Mouse (Mus musculus): ENCODE results near the gene Slc6a9. TPM values are rescaled to one million over a fixed set of nuclear protein-coding genes. Genes with fewer than 3 reads are reported as not detected.

Slc6a9 gene
- polyA plus RNA-seq, 1 experiment from 2014 or later: 11.0 TPM

DNA sequence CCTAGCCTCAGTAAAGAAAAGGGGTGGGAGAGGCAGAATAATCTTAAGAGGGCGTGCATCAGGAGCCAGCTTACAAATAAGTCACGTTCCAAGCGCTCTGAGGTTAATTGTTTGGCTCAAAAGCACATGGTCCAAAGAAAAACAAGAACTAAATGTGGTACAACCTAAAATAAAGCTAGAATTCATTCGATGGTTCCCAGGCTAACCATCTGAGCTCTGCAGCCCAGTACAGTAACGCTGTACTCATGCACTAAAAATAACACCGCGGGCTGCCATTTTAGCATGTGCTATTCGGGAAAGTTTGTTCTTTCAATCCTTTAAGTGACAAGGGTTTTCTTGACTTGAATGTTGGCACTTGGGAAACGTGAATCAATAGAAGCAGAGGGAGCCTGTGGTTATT is 26.3 kb downstream of the Slc6a9 start:
- no peak overlapping the region for H3K9ac ChIP-seq (ENCODE audit: low read depth, low read length)
- H3K4me2 ChIP-seq (replicated peaks; ENCODE audit: low read depth, low read length): no peak overlapping the region
- no peaks in the 10 kb centered on the region for H3K27me3 ChIP-seq (ENCODE audit: control insufficient read depth, insufficient read depth, low read length)
- 81% methylated on average over 9 of the region's 9 CpGs for WGBS
- ATAC-seq (ENCODE audit: low FRiP score, low TSS enrichment): no peak
- no peak overlapping the region for H3K27ac ChIP-seq (ENCODE audit: low read depth, low read length)
- no peaks in the 10 kb centered on the region for H3K9me3 ChIP-seq (ENCODE audit: control insufficient read depth, low read length)
- peaks cover 4% of the 10 kb centered on the region for H3K4me1 ChIP-seq (ENCODE audit: control insufficient read depth, insufficient read depth, low read length)
- no peak overlapping the region for H3K4me3 ChIP-seq (ENCODE audit: low read length)
- H3K36me3 ChIP-seq (ENCODE audit: control insufficient read depth, insufficient read depth, low read length): peaks cover 6% of the 10 kb centered on the region; the same call in 1 of the 2 replicates

DNA sequence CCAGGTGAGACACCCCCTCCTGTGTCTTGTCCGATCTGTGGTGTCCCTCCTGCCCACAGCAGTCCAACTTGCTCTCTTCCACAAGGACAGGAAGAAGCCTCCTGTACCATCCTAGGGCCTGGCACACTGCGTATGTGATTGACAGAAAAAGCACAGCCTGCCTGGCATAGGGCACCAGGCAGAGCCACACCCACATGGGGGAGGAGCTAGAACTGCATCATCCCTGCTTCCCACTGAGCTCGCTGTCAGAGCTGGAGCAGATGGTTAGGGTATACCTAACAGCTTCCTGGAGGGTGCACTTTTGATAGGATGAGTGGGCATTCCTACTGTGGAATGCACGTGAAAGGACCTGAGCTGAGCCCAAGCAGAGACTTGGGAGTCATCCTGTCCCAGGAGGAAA is 28.5 kb downstream of the Slc6a9 start:
- Histone ChIP-seq H3K27me3 (ENCODE audit: control insufficient read depth, insufficient read depth, low read length) (no peaks in the 10 kb centered on the region), H3K36me3 (ENCODE audit: control insufficient read depth, insufficient read depth, low read length) (no peaks in the 10 kb centered on the region), H3K27ac (ENCODE audit: low read depth, low read length) (no peak overlapping the region), H3K4me1 (ENCODE audit: control insufficient read depth, insufficient read depth, low read length) (peaks cover 16% of the 10 kb centered on the region), H3K9ac (ENCODE audit: low read depth, low read length) (no peak overlapping the region), H3K4me2 (replicated peaks; ENCODE audit: low read depth, low read length) (no peak overlapping the region), H3K4me3 (ENCODE audit: low read length) (no peak overlapping the region), H3K9me3 (ENCODE audit: control insufficient read depth, low read length) (no peaks in the 10 kb centered on the region)
- ATAC-seq (ENCODE audit: low FRiP score, low TSS enrichment): no peak
- WGBS: 53% methylated on average over 4 of the region's 4 CpGs

GRCm38 (mm10) chr4:117866083-117866482 is 31.8 kb downstream of the Slc6a9 start:
- H3K9me3 ChIP-seq (ENCODE audit: control insufficient read depth, low read length): no peaks in the 10 kb centered on the region
- peak; percentile 78 for ATAC-seq (ENCODE audit: low FRiP score, low TSS enrichment)
- H3K4me2 ChIP-seq (replicated peaks; ENCODE audit: low read depth, low read length): no peak overlapping the region
- H3K27me3 ChIP-seq (ENCODE audit: control insufficient read depth, insufficient read depth, low read length): no peaks in the 10 kb centered on the region
- peak overlapping the region; percentile 69; the same call in 1 of the 2 replicates for H3K27ac ChIP-seq (ENCODE audit: low read depth, low read length)
- no peaks in the 10 kb centered on the region for H3K36me3 ChIP-seq (ENCODE audit: control insufficient read depth, insufficient read depth, low read length)
- peaks cover 16% of the 10 kb centered on the region for H3K4me1 ChIP-seq (ENCODE audit: control insufficient read depth, insufficient read depth, low read length)
- no peak overlapping the region for H3K4me3 ChIP-seq (ENCODE audit: low read length)
- 27% methylated on average over 9 of the region's 9 CpGs for WGBS
- peak overlapping the region; percentile 34 for H3K9ac ChIP-seq (ENCODE audit: low read depth, low read length)

DNA sequence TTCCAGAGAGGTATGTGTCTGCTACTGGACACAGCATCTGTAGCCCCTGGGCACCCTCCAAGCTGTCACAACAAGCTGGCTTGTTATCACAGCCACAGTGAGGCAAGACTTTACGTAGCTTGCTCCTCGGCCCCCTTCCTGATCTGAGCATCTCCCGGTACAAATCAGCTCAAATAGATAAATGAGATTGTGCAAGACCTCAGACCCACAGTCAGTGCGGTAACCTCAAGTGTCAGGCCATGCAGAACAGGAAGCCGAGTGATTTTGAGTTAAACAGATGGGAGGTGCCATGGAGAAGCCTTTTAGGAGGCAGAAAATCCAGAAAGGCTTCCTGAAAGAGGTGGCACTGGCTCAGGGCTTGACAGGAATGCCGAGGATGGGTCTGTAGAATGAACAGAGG is 32.7 kb downstream of the Slc6a9 start:
- H3K4me3 ChIP-seq (ENCODE audit: low read length): no peak overlapping the region
- no peaks in the 10 kb centered on the region for H3K36me3 ChIP-seq (ENCODE audit: control insufficient read depth, insufficient read depth, low read length)
- H3K4me2 ChIP-seq (replicated peaks; ENCODE audit: low read depth, low read length): no peak overlapping the region
- H3K9me3 ChIP-seq (ENCODE audit: control insufficient read depth, low read length): no peaks in the 10 kb centered on the region
- H3K27me3 ChIP-seq (ENCODE audit: control insufficient read depth, insufficient read depth, low read length): no peaks in the 10 kb centered on the region
- no peak overlapping the region for H3K27ac ChIP-seq (ENCODE audit: low read depth, low read length)
- no peak overlapping the region for H3K9ac ChIP-seq (ENCODE audit: low read depth, low read length)
- peaks cover 19% of the 10 kb centered on the region for H3K4me1 ChIP-seq (ENCODE audit: control insufficient read depth, insufficient read depth, low read length)
- no peak for ATAC-seq (ENCODE audit: low FRiP score, low TSS enrichment)
- WGBS: 65% methylated on average over 6 of the region's 6 CpGs

- H3K4me3 ChIP-seq (ENCODE audit: low read length): no peak overlapping the region
- no peaks in the 10 kb centered on the region for H3K36me3 ChIP-seq (ENCODE audit: control insufficient read depth, insufficient read depth, low read length)
- H3K4me2 ChIP-seq (replicated peaks; ENCODE audit: low read depth, low read length): no peak overlapping the region; the same call in 1 of the 2 replicates
- WGBS: 17% methylated on average over 24 of the region's 24 CpGs
- no peaks in the 10 kb centered on the region for H3K9me3 ChIP-seq (ENCODE audit: control insufficient read depth, low read length)
- ATAC-seq (ENCODE audit: low FRiP score, low TSS enrichment): no peak
- H3K27me3 ChIP-seq (ENCODE audit: control insufficient read depth, insufficient read depth, low read length): no peaks in the 10 kb centered on the region
- H3K27ac ChIP-seq (ENCODE audit: low read depth, low read length): no peak overlapping the region
- no peak overlapping the region for H3K9ac ChIP-seq (ENCODE audit: low read depth, low read length)
- H3K4me1 ChIP-seq (ENCODE audit: control insufficient read depth, insufficient read depth, low read length): peaks cover 27% of the 10 kb centered on the region
Measured at GRCm38 (mm10) chr4:117867823-117868222, 33.5 kb downstream of the Slc6a9 start.

DNA sequence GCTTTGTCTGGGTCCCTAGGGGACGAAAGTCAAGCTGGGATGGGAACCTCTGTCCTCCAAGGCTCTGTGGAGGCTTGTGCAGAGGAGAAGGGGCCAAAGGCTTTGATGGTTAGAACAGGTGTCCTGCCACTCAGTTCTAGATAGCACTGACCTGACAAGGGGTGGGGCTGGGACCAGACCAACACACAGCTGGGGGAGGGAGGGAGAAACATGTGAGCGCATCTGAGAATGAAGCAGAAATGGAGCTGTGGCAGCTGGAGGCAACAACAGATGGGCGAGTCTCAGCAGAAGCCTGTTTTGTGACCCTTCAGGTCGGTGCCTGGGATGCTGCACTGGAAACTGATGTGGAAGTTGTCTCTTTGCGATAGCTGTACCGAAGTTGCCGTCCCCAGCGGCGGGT is 35.0 kb downstream of the Slc6a9 start:
- Histone ChIP-seq H3K27me3 (ENCODE audit: control insufficient read depth, insufficient read depth, low read length) (no peaks in the 10 kb centered on the region), H3K4me1 (ENCODE audit: control insufficient read depth, insufficient read depth, low read length) (peaks cover 30% of the 10 kb centered on the region), H3K27ac (ENCODE audit: low read depth, low read length) (no peak overlapping the region), H3K4me3 (ENCODE audit: low read length) (no peak overlapping the region), H3K9ac (ENCODE audit: low read depth, low read length) (no peak overlapping the region), H3K4me2 (replicated peaks; ENCODE audit: low read depth, low read length) (no peak overlapping the region), H3K36me3 (ENCODE audit: control insufficient read depth, insufficient read depth, low read length) (peaks cover 3% of the 10 kb centered on the region; the same call in 1 of the 2 replicates), H3K9me3 (ENCODE audit: control insufficient read depth, low read length) (no peaks in the 10 kb centered on the region)
- no peak for ATAC-seq (ENCODE audit: low FRiP score, low TSS enrichment)
- WGBS: 75% methylated on average over 9 of the region's 9 CpGs

DNA sequence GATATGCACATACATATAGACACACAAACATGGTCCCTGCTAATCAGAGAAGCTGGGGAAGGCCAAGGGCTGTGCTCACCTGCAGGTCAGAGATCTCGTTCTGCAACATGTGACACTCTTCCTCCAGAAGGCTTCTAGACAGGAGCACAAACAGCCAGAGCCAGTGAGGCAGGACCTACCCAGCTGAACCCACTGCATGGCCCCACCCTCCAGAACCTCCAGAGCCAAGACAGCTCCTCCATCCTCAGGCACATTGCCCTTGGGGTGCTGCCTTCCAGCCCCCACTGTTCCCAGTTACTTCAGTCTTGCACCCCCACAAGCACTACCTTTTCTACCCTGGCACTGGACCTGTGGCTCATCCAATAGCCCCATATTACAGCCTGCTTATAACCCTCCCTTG is 36.1 kb downstream of the Slc6a9 start:
- Histone ChIP-seq H3K36me3 (ENCODE audit: control insufficient read depth, insufficient read depth, low read length) (peaks cover 6% of the 10 kb centered on the region; the same call in 1 of the 2 replicates), H3K27me3 (ENCODE audit: control insufficient read depth, insufficient read depth, low read length) (no peaks in the 10 kb centered on the region), H3K4me3 (ENCODE audit: low read length) (no peak overlapping the region), H3K9me3 (ENCODE audit: control insufficient read depth, low read length) (no peaks in the 10 kb centered on the region), H3K4me1 (ENCODE audit: control insufficient read depth, insufficient read depth, low read length) (peaks cover 28% of the 10 kb centered on the region), H3K27ac (ENCODE audit: low read depth, low read length) (no peak overlapping the region), H3K4me2 (replicated peaks; ENCODE audit: low read depth, low read length) (no peak overlapping the region), H3K9ac (ENCODE audit: low read depth, low read length) (no peak overlapping the region)
- no peak for ATAC-seq (ENCODE audit: low FRiP score, low TSS enrichment)
- WGBS: 48% methylated on average over 1 of the region's 1 CpGs

DNA sequence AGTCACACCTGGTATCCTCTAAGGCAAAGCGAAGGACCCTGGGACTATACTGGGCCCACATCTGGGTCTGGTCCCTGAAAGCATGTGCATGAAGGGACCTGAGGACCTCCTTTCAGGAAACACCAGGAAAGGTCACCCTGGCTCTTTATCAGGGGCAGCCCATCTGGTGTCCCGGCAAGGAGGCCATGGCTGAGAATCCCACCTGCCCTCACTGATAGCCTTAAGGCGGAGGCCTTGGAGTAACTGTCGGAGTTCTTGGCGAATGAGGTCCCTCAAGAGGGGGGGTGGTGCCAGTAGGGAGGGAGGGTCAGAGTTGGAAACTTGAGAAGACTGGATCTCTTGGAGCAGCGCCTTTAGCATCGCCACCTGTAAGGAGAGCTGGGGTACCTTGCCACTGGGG is 37.5 kb downstream of the Slc6a9 start:
- Histone ChIP-seq H3K4me3 (ENCODE audit: low read length) (no peak overlapping the region), H3K36me3 (ENCODE audit: control insufficient read depth, insufficient read depth, low read length) (peaks cover 17% of the 10 kb centered on the region; the same call in 1 of the 2 replicates), H3K4me2 (replicated peaks; ENCODE audit: low read depth, low read length) (peak overlapping the region; percentile 53), H3K27me3 (ENCODE audit: control insufficient read depth, insufficient read depth, low read length) (no peaks in the 10 kb centered on the region), H3K9ac (ENCODE audit: low read depth, low read length) (no peak overlapping the region), H3K27ac (ENCODE audit: low read depth, low read length) (no peak overlapping the region), H3K9me3 (ENCODE audit: control insufficient read depth, low read length) (no peaks in the 10 kb centered on the region), H3K4me1 (ENCODE audit: control insufficient read depth, insufficient read depth, low read length) (peaks cover 17% of the 10 kb centered on the region)
- 0 out of 2 replicates have a peak, but pooled peaks have one; percentile 5 for ATAC-seq (ENCODE audit: low FRiP score, low TSS enrichment)
- 46% methylated on average over 7 of the region's 7 CpGs for WGBS

DNA sequence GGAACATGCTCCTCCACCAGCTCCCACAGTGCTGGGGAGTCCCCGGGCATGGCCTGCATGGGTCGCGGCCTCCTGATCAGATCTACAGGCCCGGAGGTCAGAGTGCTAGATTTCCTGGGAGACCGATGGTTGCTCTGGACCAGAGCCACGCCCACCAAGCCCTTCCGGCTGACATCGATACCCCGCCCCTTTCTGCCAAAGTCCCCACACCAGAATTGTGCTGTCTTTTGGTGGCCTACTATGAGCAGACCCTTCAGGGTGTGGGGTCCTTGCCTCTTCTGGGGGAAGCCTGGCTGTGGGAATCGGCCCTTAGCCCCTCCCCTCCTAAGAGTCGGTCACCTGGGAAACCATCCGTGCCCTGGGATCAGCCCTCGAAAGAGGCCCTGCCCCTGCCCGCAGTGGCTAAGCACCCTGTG is 38.2 kb downstream of the Slc6a9 start, which contains the start of gene Ccdc24:
TSS of gene Ccdc24 (minus strand) at position 87 of the 416 bp plus-strand sequence.
- peaks cover 21% of the 10 kb centered on the region; the same call in 1 of the 2 replicates for H3K36me3 ChIP-seq (ENCODE audit: control insufficient read depth, insufficient read depth, low read length)
- H3K27ac ChIP-seq (ENCODE audit: low read depth, low read length): no peak within 1 kb of the TSS
- peak within 1 kb of the TSS; percentile 25 for H3K4me3 ChIP-seq (ENCODE audit: low read length)

More for the DNA sequence above, 38.2 kb downstream of the Slc6a9 start, which contains the start of gene Ccdc24:
- peaks cover 17% of the 10 kb centered on the region for H3K4me1 ChIP-seq (ENCODE audit: control insufficient read depth, insufficient read depth, low read length)
- peak; percentile 41; the same call in 1 of the 2 replicates for ATAC-seq (ENCODE audit: low FRiP score, low TSS enrichment)
- H3K9ac ChIP-seq (ENCODE audit: low read depth, low read length): peak within 1 kb of the TSS; percentile 51; the same call in 1 of the 2 replicates
- H3K27me3 ChIP-seq (ENCODE audit: control insufficient read depth, insufficient read depth, low read length): no peaks in the 10 kb centered on the region
- H3K9me3 ChIP-seq (ENCODE audit: control insufficient read depth, low read length): no peaks in the 10 kb centered on the region
- WGBS: 4% methylated on average over 14 of the region's 14 CpGs
- peak within 1 kb of the TSS; percentile 53 for H3K4me2 ChIP-seq (replicated peaks; ENCODE audit: low read depth, low read length)
